In genomic region chr11:54973481-54974212, GRCm38 (mm10) we compare ENCODE assay signal across 8 mouse cellular contexts. TPM values are rescaled to one million over a fixed set of nuclear protein-coding genes. Genes with fewer than 3 reads are reported as not detected.
DNase-seq lines count a peak whose midpoint lies in the region; ATAC-seq and TF ChIP-seq lines count a peak whose summit lies in the region.

No protein-coding gene starts in this region.

- H3K9ac ChIP-seq in hindbrain, embryonic 12.5 days = no peak overlapping the region; the same call in 1 of the 2 replicates

- H3K27ac ChIP-seq in hindbrain, embryonic 10.5 days = peak overlapping the region; percentile 64
- H3K27ac ChIP-seq in hindbrain, embryonic 12.5 days = no peak overlapping the region
- peak overlapping the region; percentile 76 for H3K27ac ChIP-seq in spleen, adult 2 months (ENCODE audit: insufficient read depth, low read length)
- no peak overlapping the region for H3K27ac ChIP-seq in left cerebral cortex, adult 2 months

- H3K4me2 ChIP-seq in hindbrain, embryonic 12.5 days (replicated peaks) = no peak overlapping the region

- intact Hi-C loops in left cerebral cortex, adult 2 months (cut with DNase I) = no loop called here

- no peaks in the 10 kb centered on the region for H3K9me3 ChIP-seq in hindbrain, embryonic 10.5 days
- no peaks in the 10 kb centered on the region for H3K9me3 ChIP-seq in hindbrain, embryonic 12.5 days (replicated peaks)

- DNase-seq in hindbrain, embryonic 10.5 days (ENCODE audit: low spot score) = peak; percentile 50
- peak; percentile 48 to 78 for DNase-seq in adrenal gland, postnatal 36 days
- DNase-seq in heart, adult 9 months (ENCODE audit: low spot score in 2 of 2) = peak; percentile 64 to 71
- peak; percentile 57 to 61 for DNase-seq in kidney, adult 8-10 months
- peak; percentile 73 for DNase-seq in lung, postnatal 14 days
- peak; percentile 45 to 77 for DNase-seq in spleen, adult 2 months (ENCODE audit: low read depth in 1 of 2, low spot score in 2 of 2)
- DNase-seq in left cerebral cortex, adult 2 months (ENCODE audit: extremely low spot score in 1 of 2, low spot score in 2 of 2) = no peak

- no peaks in the 10 kb centered on the region for H3K36me3 ChIP-seq in hindbrain, embryonic 10.5 days
- H3K36me3 ChIP-seq in hindbrain, embryonic 12.5 days = no peaks in the 10 kb centered on the region
- peaks cover 2% of the 10 kb centered on the region; the same call in 1 of the 2 replicates for H3K36me3 ChIP-seq in spleen, adult 2 months (ENCODE audit: control insufficient read depth, insufficient read depth, low read length)

- no peaks in the 10 kb centered on the region for H3K27me3 ChIP-seq in hindbrain, embryonic 10.5 days (ENCODE audit: insufficient read depth, poor library complexity, severe bottlenecking)
- H3K27me3 ChIP-seq in hindbrain, embryonic 12.5 days = no peaks in the 10 kb centered on the region
- no peaks in the 10 kb centered on the region for H3K27me3 ChIP-seq in spleen, adult 2 months (ENCODE audit: control insufficient read depth, insufficient read depth, low read length)

- no peak for ATAC-seq in hindbrain, embryonic 12.5 days (ENCODE audit: low FRiP score)

- H3K4me3 ChIP-seq in hindbrain, embryonic 10.5 days = no peak overlapping the region
- no peak overlapping the region for H3K4me3 ChIP-seq in hindbrain, embryonic 12.5 days
- no peak overlapping the region for H3K4me3 ChIP-seq in spleen, adult 2 months (ENCODE audit: extremely low read depth, insufficient read depth, insufficient read length)
- no peak overlapping the region for H3K4me3 ChIP-seq in left cerebral cortex, adult 2 months

- 66% methylated on average over 8 of the region's 8 CpGs for WGBS in hindbrain, embryonic 10.5 days
- WGBS in hindbrain, embryonic 12.5 days = 51% methylated on average over 8 of the region's 8 CpGs
- WGBS in spleen, adult 2 months = 16% methylated on average over 8 of the region's 8 CpGs

- no peak for TF ChIP-seq POLR2A in spleen, adult 2 months (IDR thresholded peaks at IDR 0.05; ENCODE audit: low read depth, low read length)

- no peak for TF ChIP-seq CTCF in spleen, adult 2 months (IDR thresholded peaks at IDR 0.05; ENCODE audit: extremely low read depth, insufficient read depth, insufficient read length, insufficient replicate concordance)
- TF ChIP-seq CTCF in left cerebral cortex, adult 2 months (IDR thresholded peaks at IDR 0.05) = no peak

- peaks cover 19% of the 10 kb centered on the region for H3K4me1 ChIP-seq in hindbrain, embryonic 10.5 days (replicated peaks)
- peaks cover 13% of the 10 kb centered on the region for H3K4me1 ChIP-seq in hindbrain, embryonic 12.5 days
- peaks cover 23% of the 10 kb centered on the region for H3K4me1 ChIP-seq in spleen, adult 2 months (ENCODE audit: control insufficient read depth, insufficient read depth, insufficient read length)

RNA-seq across cellular contexts. Expression of gene Tnip1, which starts 10.9 kb away (rescaled TPM):
- polyA plus RNA-seq in hindbrain, embryonic 10.5 days (2016; fragmentation: Nextera tagmentation; extraction: Ambion mirVana) = 14.2 and 14.7 TPM in 2 replicates
- 19.0 and 20.8 TPM in 2 replicates for polyA plus RNA-seq in hindbrain, embryonic 12.5 days (2016; fragmentation: Nextera tagmentation; extraction: Ambion mirVana)
- total RNA-seq in adrenal gland, postnatal 36 days (2021) = 10 to 100 TPM; 66.4 to 76.0 TPM
- polyA plus RNA-seq in spleen, adult 2 months (2012; rRNA removed) = 54.6 and 65.5 TPM in 2 replicates
- 10 to 100 TPM; 38.3 to 38.4 TPM for total RNA-seq in left cerebral cortex, adult 2 months (2021)

RNA-seq across cellular contexts. Expression of gene Anxa6, which starts 59.6 kb away (rescaled TPM):
- 61.0 and 68.8 TPM in 2 replicates for polyA plus RNA-seq in hindbrain, embryonic 10.5 days (2016; fragmentation: Nextera tagmentation; extraction: Ambion mirVana)
- 121 and 140 TPM in 2 replicates for polyA plus RNA-seq in hindbrain, embryonic 12.5 days (2016; fragmentation: Nextera tagmentation; extraction: Ambion mirVana)
- total RNA-seq in adrenal gland, postnatal 36 days (2021) = 100 to 1,000 TPM; 114 to 115 TPM
- polyA plus RNA-seq in spleen, adult 2 months (2012; rRNA removed) = 104 and 116 TPM in 2 replicates
- total RNA-seq in left cerebral cortex, adult 2 months (2021) = 10 to 100 TPM; 85.5 to 86.7 TPM

Comparison
In these comparisons a context has a peak if more than half of its experiments do, and no peak if none do; other contexts are left out.
1. H3K27ac ChIP-seq: peak in hindbrain, embryonic 10.5 days (single experiment) and spleen, adult 2 months (single experiment); none in hindbrain, embryonic 12.5 days (single experiment) and left cerebral cortex, adult 2 months (single experiment).
2. DNase-seq: peak in hindbrain, embryonic 10.5 days (single experiment), adrenal gland, postnatal 36 days (2 of 2), heart, adult 9 months (2 of 2), kidney, adult 8-10 months (2 of 2), lung, postnatal 14 days (single experiment) and spleen, adult 2 months (2 of 2); none in left cerebral cortex, adult 2 months (0 of 2).